Comparison of ENCODE assay signal across 8 mouse cellular contexts in the genomic region with DNA sequence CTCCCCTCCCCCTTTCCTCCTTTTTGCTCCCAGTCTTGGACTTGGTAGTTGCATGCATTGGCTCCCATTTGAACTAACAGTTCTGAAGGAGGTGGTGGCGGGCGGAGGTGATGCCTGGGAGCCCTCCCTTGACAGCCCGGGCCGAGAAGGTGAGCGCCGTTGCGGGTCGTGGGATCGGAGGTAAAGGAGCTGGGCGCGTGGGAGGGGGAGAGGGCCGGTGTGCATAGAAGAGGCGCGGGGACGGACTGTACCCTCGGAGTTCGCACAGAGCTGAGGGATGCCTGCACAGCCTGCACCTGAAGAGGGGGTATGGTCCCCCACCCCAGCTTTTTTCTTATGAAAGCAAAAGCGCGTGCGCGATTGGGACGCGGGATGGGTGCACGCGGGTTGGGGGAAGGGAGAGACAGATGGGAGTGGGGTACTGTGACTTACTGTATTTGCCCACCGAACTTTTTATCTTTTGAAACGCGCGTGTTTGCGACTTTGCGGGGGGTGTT. TPM values are rescaled to one million over a fixed set of nuclear protein-coding genes. Genes with fewer than 3 reads are reported as not detected.
A peak's percentile ranks its signal among the peaks of the same experiment; 100 is the strongest.
DNase-seq lines count a peak whose midpoint lies in the region; ATAC-seq and TF ChIP-seq lines count a peak whose summit lies in the region.

No protein-coding gene starts in this region.

- WGBS in embryonic facial prominence, embryonic 15.5 days = 30% methylated on average over 31 of the region's 31 CpGs
- WGBS in hindbrain, embryonic 15.5 days = 19% methylated on average over 31 of the region's 31 CpGs
- 15% methylated on average over 31 of the region's 31 CpGs for WGBS in liver, embryonic 15.5 days (ENCODE audit: insufficient replicate concordance)
- 20% methylated on average over 31 of the region's 31 CpGs for WGBS in neural tube, embryonic 14.5 days

- peak; percentile 58 for ATAC-seq in embryonic facial prominence, embryonic 15.5 days (ENCODE audit: insufficient number of reproducible peaks, low FRiP score, low TSS enrichment, low read depth)
- ATAC-seq in hindbrain, embryonic 15.5 days (ENCODE audit: low FRiP score, low read depth) = peak; percentile 65
- ATAC-seq in liver, embryonic 15.5 days (ENCODE audit: insufficient read depth) = peak; percentile 18
- peak; percentile 65 for ATAC-seq in neural tube, embryonic 14.5 days (ENCODE audit: low read depth)
- ATAC-seq in activated CD4-positive, CD25-positive, alpha-beta regulatory T cell, adult 4 months = no peak

- peaks cover 3% of the 10 kb centered on the region for H3K36me3 ChIP-seq in ES-E14 (ENCODE audit: control insufficient read depth, insufficient read depth, low read length, poor library complexity, severe bottlenecking)
- H3K36me3 ChIP-seq in embryonic facial prominence, embryonic 15.5 days = 0 out of 2 replicates have a peak, but pooled peaks cover 4% of the 10 kb centered on the region
- H3K36me3 ChIP-seq in hindbrain, embryonic 15.5 days = 0 out of 2 replicates have a peak, but pooled peaks cover 5% of the 10 kb centered on the region
- H3K36me3 ChIP-seq in liver, embryonic 15.5 days (replicated peaks) = peaks cover 52% of the 10 kb centered on the region
- H3K36me3 ChIP-seq in neural tube, embryonic 14.5 days (ENCODE audit: control insufficient read depth, insufficient read depth, low read length) = no peaks in the 10 kb centered on the region

- no peaks in the 10 kb centered on the region for H3K9me3 ChIP-seq in ES-E14 (ENCODE audit: control insufficient read depth, insufficient read depth, low read depth, low read length)
- no peaks in the 10 kb centered on the region for H3K9me3 ChIP-seq in embryonic facial prominence, embryonic 15.5 days (replicated peaks)
- H3K9me3 ChIP-seq in hindbrain, embryonic 15.5 days = no peaks in the 10 kb centered on the region
- no peaks in the 10 kb centered on the region for H3K9me3 ChIP-seq in liver, embryonic 15.5 days (replicated peaks)
- H3K9me3 ChIP-seq in neural tube, embryonic 14.5 days (ENCODE audit: control insufficient read depth, low read length) = no peaks in the 10 kb centered on the region

- H3K9ac ChIP-seq in ES-E14 (ENCODE audit: insufficient read depth, low read depth, low read length, poor library complexity, severe bottlenecking) = peak overlapping the region; percentile 89
- peak overlapping the region; percentile 48 for H3K9ac ChIP-seq in embryonic facial prominence, embryonic 15.5 days
- peak overlapping the region; percentile 59 for H3K9ac ChIP-seq in hindbrain, embryonic 15.5 days
- H3K9ac ChIP-seq in liver, embryonic 15.5 days = peak overlapping the region; percentile 75
- peak overlapping the region; percentile 48 for H3K9ac ChIP-seq in neural tube, embryonic 14.5 days (replicated peaks; ENCODE audit: low read depth, low read length)

- DNase-seq in gastrocnemius, postnatal 10 days = peak; percentile 20
- DNase-seq in gastrocnemius, adult 8-10 months (ENCODE audit: low spot score in 2 of 2) = no peak
- peak; percentile 4 for DNase-seq in ES-E14 (ENCODE audit: low read depth, low spot score)

- H3K4me2 ChIP-seq in embryonic facial prominence, embryonic 15.5 days (replicated peaks) = peak overlapping the region; percentile 48
- H3K4me2 ChIP-seq in hindbrain, embryonic 15.5 days = peak overlapping the region; percentile 60
- peak overlapping the region; percentile 64 for H3K4me2 ChIP-seq in liver, embryonic 15.5 days
- H3K4me2 ChIP-seq in neural tube, embryonic 14.5 days (ENCODE audit: low read depth, low read length) = peak overlapping the region; percentile 57

- peak overlapping the region; percentile 79 to 87 for H3K4me3 ChIP-seq in ES-E14 (ENCODE audit: insufficient read depth in 1 of 2, low read depth in 1 of 2, low read length in 2 of 2, poor library complexity in 1 of 2, severe bottlenecking in 1 of 2)
- H3K4me3 ChIP-seq in embryonic facial prominence, embryonic 15.5 days (replicated peaks) = peak overlapping the region; percentile 61
- peak overlapping the region; percentile 59 for H3K4me3 ChIP-seq in hindbrain, embryonic 15.5 days
- H3K4me3 ChIP-seq in liver, embryonic 15.5 days (replicated peaks) = peak overlapping the region; percentile 76
- peak overlapping the region; percentile 45 for H3K4me3 ChIP-seq in neural tube, embryonic 14.5 days (ENCODE audit: low read depth, low read length)

- peak overlapping the region; percentile 61 for H3K27ac ChIP-seq in ES-E14 (ENCODE audit: insufficient read depth, low read depth, low read length, poor library complexity, severe bottlenecking)
- H3K27ac ChIP-seq in embryonic facial prominence, embryonic 15.5 days (replicated peaks) = peak overlapping the region; percentile 93
- peak overlapping the region; percentile 92 for H3K27ac ChIP-seq in hindbrain, embryonic 15.5 days (replicated peaks)
- peak overlapping the region; percentile 91 for H3K27ac ChIP-seq in liver, embryonic 15.5 days (replicated peaks)
- H3K27ac ChIP-seq in neural tube, embryonic 14.5 days (ENCODE audit: low read depth, low read length) = peak overlapping the region; percentile 85

- no peaks in the 10 kb centered on the region for H3K27me3 ChIP-seq in embryonic facial prominence, embryonic 15.5 days
- H3K27me3 ChIP-seq in hindbrain, embryonic 15.5 days = no peaks in the 10 kb centered on the region
- H3K27me3 ChIP-seq in liver, embryonic 15.5 days = no peaks in the 10 kb centered on the region
- no peaks in the 10 kb centered on the region for H3K27me3 ChIP-seq in neural tube, embryonic 14.5 days (ENCODE audit: control insufficient read depth, insufficient read depth, low read length)

- no peaks in the 10 kb centered on the region; a peak in 1 of 4 replicates for H3K4me1 ChIP-seq in ES-E14 (ENCODE audit: control insufficient read depth in 2 of 2, insufficient read depth in 2 of 2, low read length in 2 of 2, poor library complexity in 1 of 2)
- no peaks in the 10 kb centered on the region for H3K4me1 ChIP-seq in embryonic facial prominence, embryonic 15.5 days
- peaks cover 19% of the 10 kb centered on the region for H3K4me1 ChIP-seq in hindbrain, embryonic 15.5 days (replicated peaks)
- H3K4me1 ChIP-seq in liver, embryonic 15.5 days (replicated peaks) = peaks cover 17% of the 10 kb centered on the region
- H3K4me1 ChIP-seq in neural tube, embryonic 14.5 days (ENCODE audit: control insufficient read depth, insufficient read depth, low read length) = no peaks in the 10 kb centered on the region; the same call in 1 of the 2 replicates

- in situ Hi-C loops in ES-E14 (cut with MboI; ENCODE audit: low sequenced_read_pairs in 2 of 2, unreplicated experiment in 2 of 2) = no loop called here

TF ChIP-seq in ES-E14, 5 proteins besides CTCF, POLR2A, EP300 and RAD21:
- TF ChIP-seq HCFC1 (IDR thresholded peaks at IDR 0.05; ENCODE audit: borderline replicate concordance, insufficient read depth, low read length) = no peak
- TF ChIP-seq ZNF384 (IDR thresholded peaks at IDR 0.05; ENCODE audit: low read depth, low read length) = no peak
- no peak for TF ChIP-seq CHD2 (IDR thresholded peaks at IDR 0.05; ENCODE audit: low read depth, low read length)
- TF ChIP-seq ZC3H11A (IDR thresholded peaks at IDR 0.05; ENCODE audit: borderline replicate concordance, low read depth, low read length) = no peak
- no peak for TF ChIP-seq MAFK (IDR thresholded peaks at IDR 0.05; ENCODE audit: insufficient read depth, low read depth, low read length)

RNA-seq across cellular contexts. Expression of a gene that starts 0.5 kb away (rescaled TPM):
- total RNA-seq in gastrocnemius, postnatal 10 days (2021) = 100 to 1,000 TPM; 310 to 341 TPM
- 100 to 1,000 TPM; 396 to 439 (median 407) TPM for total RNA-seq in gastrocnemius, adult 8-10 months (2022)
- 161 and 213 TPM in 2 replicates for total RNA-seq in ES-E14 (2012; rRNA removed)
- polyA plus RNA-seq in embryonic facial prominence, embryonic 15.5 days (2015; fragmentation: Nextera tagmentation; extraction: Ambion mirVana) = 222 and 231 TPM in 2 replicates
- polyA plus RNA-seq in hindbrain, embryonic 15.5 days (2015; fragmentation: Nextera tagmentation; extraction: Ambion mirVana) = 217 and 228 TPM in 2 replicates
- 142 and 158 TPM in 2 replicates for polyA plus RNA-seq in liver, embryonic 15.5 days (2015; fragmentation: Nextera tagmentation; extraction: Ambion mirVana)
- polyA plus RNA-seq in neural tube, embryonic 14.5 days (2014; fragmentation: Nextera tagmentation; extraction: Ambion mirVana) = 248 TPM in 2 replicates
- 100 to 1,000 TPM; 256 to 268 TPM for polyA plus RNA-seq in activated CD4-positive, CD25-positive, alpha-beta regulatory T cell, adult 4 months (2017; shearing (Covaris generic))

RNA-seq across cellular contexts. Expression of a gene that starts 0.6 kb away (rescaled TPM):
- total RNA-seq in gastrocnemius, postnatal 10 days (2021) = 10 to 100 TPM; 15.7 to 20.5 TPM
- total RNA-seq in gastrocnemius, adult 8-10 months (2022) = 10 to 100 TPM in 1 of 4 experiments, 1 to 10 TPM in 3; 8.4 to 10.3 (median 9.2) TPM
- 49.4 and 57.9 TPM in 2 replicates for total RNA-seq in ES-E14 (2012; rRNA removed)
- 58.8 and 60.4 TPM in 2 replicates for polyA plus RNA-seq in embryonic facial prominence, embryonic 15.5 days (2015; fragmentation: Nextera tagmentation; extraction: Ambion mirVana)
- polyA plus RNA-seq in hindbrain, embryonic 15.5 days (2015; fragmentation: Nextera tagmentation; extraction: Ambion mirVana) = 57.1 and 57.4 TPM in 2 replicates
- 28.5 and 31.2 TPM in 2 replicates for polyA plus RNA-seq in liver, embryonic 15.5 days (2015; fragmentation: Nextera tagmentation; extraction: Ambion mirVana)
- 41.5 and 42.6 TPM in 2 replicates for polyA plus RNA-seq in neural tube, embryonic 14.5 days (2014; fragmentation: Nextera tagmentation; extraction: Ambion mirVana)
- 10 to 100 TPM; 32.4 to 48.4 TPM for polyA plus RNA-seq in activated CD4-positive, CD25-positive, alpha-beta regulatory T cell, adult 4 months (2017; shearing (Covaris generic))

RNA-seq across cellular contexts. Expression of a gene that starts 40.2 kb away (rescaled TPM):
- 100 to 1,000 TPM; 168 to 175 TPM for total RNA-seq in gastrocnemius, postnatal 10 days (2021)
- total RNA-seq in gastrocnemius, adult 8-10 months (2022) = 100 to 1,000 TPM; 143 to 161 (median 149) TPM
- total RNA-seq in ES-E14 (2012; rRNA removed) = 149 and 178 TPM in 2 replicates
- 188 and 195 TPM in 2 replicates for polyA plus RNA-seq in embryonic facial prominence, embryonic 15.5 days (2015; fragmentation: Nextera tagmentation; extraction: Ambion mirVana)
- polyA plus RNA-seq in hindbrain, embryonic 15.5 days (2015; fragmentation: Nextera tagmentation; extraction: Ambion mirVana) = 350 and 364 TPM in 2 replicates
- polyA plus RNA-seq in liver, embryonic 15.5 days (2015; fragmentation: Nextera tagmentation; extraction: Ambion mirVana) = 92.2 and 98.5 TPM in 2 replicates
- polyA plus RNA-seq in neural tube, embryonic 14.5 days (2014; fragmentation: Nextera tagmentation; extraction: Ambion mirVana) = 318 and 392 TPM in 2 replicates
- 100 to 1,000 TPM; 118 to 150 TPM for polyA plus RNA-seq in activated CD4-positive, CD25-positive, alpha-beta regulatory T cell, adult 4 months (2017; shearing (Covaris generic))

Comparison
In these comparisons a context has a peak if more than half of its experiments do, and no peak if none do; other contexts are left out.
1. DNase-seq: peak in gastrocnemius, postnatal 10 days (single experiment) and ES-E14 (single experiment); none in gastrocnemius, adult 8-10 months (0 of 2).
2. Peak in every context shown above with its lines, with median percentiles within 50 percentile points of each other: H3K27ac ChIP-seq, H3K4me3 ChIP-seq, H3K9ac ChIP-seq and H3K4me2 ChIP-seq.